In the genomic region with DNA sequence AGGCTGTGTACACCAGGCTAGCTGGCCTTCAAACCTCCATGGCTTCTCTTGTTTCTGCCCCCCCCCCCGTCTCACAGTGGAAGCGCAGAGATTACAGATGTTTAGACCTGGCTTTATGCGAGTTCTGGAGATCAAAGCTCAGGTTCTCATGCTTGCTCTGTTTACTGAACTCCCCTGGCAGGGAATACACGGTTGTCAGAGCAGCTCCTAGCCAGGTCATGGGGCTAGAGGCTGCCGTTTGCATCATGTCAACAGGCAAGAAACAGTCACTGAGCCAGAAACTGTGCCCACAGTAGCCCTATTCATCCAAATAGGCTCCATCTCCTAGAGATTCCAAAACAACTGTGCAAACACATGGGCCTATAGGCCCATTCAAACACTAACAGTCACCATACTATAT, we compare ENCODE assay signal across 27 mouse cellular contexts. TPM values are rescaled to one million over a fixed set of nuclear protein-coding genes. Genes with fewer than 3 reads are reported as not detected.
"Had no signal": no experiment of that assay in that cellular context is flagged by ENCODE, and none has a peak within 500 bp of the region (broad histone marks: within the 10 kb centered on the region; RNA-seq: fewer than 3 reads in every experiment).

No protein-coding gene starts in this region.

- H3K27me3 ChIP-seq: heart, embryonic 12.5 days; hindbrain, embryonic 12.5 days; intestine, embryonic 15.5 days; kidney, embryonic 15.5 days; limb, embryonic 13.5 days had no signal

- H3K27ac ChIP-seq: gastrocnemius, adult 2 months; heart, embryonic 10.5 days; hindbrain, embryonic 10.5 days; hindbrain, embryonic 12.5 days; hindbrain, embryonic 14.5 days; intestine, embryonic 15.5 days; kidney, embryonic 15.5 days; kidney, postnatal 0 days; limb, embryonic 13.5 days had no signal

- DNase-seq: forebrain, postnatal 0 days; gastrocnemius, adult 2 months; gastrocnemius, postnatal 10 days; gastrocnemius, postnatal 25 days; heart, adult 18-20 months; heart, postnatal 10 days; heart, postnatal 4 days; kidney, adult 18-20 months; kidney, adult 9 months; kidney, postnatal 14 days; kidney, postnatal 36 days; layer of hippocampus, adult 9-11 months; layer of hippocampus, postnatal 36 days; left cerebral cortex, postnatal 4 days had no signal

- H3K4me3 ChIP-seq: gastrocnemius, adult 2 months; heart, embryonic 10.5 days; heart, embryonic 12.5 days; hindbrain, embryonic 10.5 days; hindbrain, embryonic 12.5 days; intestine, embryonic 15.5 days; kidney, embryonic 15.5 days; limb, embryonic 13.5 days had no signal

- ATAC-seq: forebrain, postnatal 0 days; hindbrain, embryonic 16.5 days; inflammation-experienced regulatory T-cells, adult 6 months; intestine, embryonic 15.5 days; intestine, postnatal 0 days had no signal

- H3K4me2 ChIP-seq: heart, embryonic 12.5 days; hindbrain, embryonic 12.5 days; hindbrain, embryonic 14.5 days; intestine, embryonic 15.5 days; kidney, embryonic 15.5 days; limb, embryonic 13.5 days had no signal

- H3K9ac ChIP-seq: forebrain, postnatal 0 days; heart, embryonic 12.5 days; hindbrain, embryonic 12.5 days; hindbrain, embryonic 14.5 days; intestine, embryonic 15.5 days; kidney, embryonic 15.5 days; limb, embryonic 13.5 days had no signal

- H3K9me3 ChIP-seq: heart, embryonic 10.5 days; heart, embryonic 12.5 days; hindbrain, embryonic 10.5 days; hindbrain, embryonic 12.5 days; intestine, embryonic 15.5 days; kidney, embryonic 15.5 days; limb, embryonic 13.5 days had no signal

- H3K36me3 ChIP-seq: hindbrain, embryonic 10.5 days; hindbrain, embryonic 12.5 days; intestine, embryonic 15.5 days; kidney, embryonic 15.5 days; limb, embryonic 13.5 days had no signal

RNA-seq across cellular contexts. Expression of gene Parva, which starts 40.8 kb away (rescaled TPM):
- total RNA-seq: granulocyte monocyte progenitor cell, adult 5-6 weeks had no signal
- polyA plus RNA-seq: inflammation-experienced regulatory T-cells, adult 6 months had no signal
